Mouse (Mus musculus) liver, adult 2 months (tissue): ENCODE data around the gene Shroom3. TPM values are rescaled to one million over a fixed set of nuclear protein-coding genes. Genes with fewer than 3 reads are reported as not detected.

Source experiments
- DNase-seq: peaks from one replicate; pipeline ENCODE4 v3.0.0-alpha.2; 2011; ENCODE audit warnings: low read depth, low spot score; ENCODE audit errors: extremely low read depth
- H3K27ac ChIP-seq: fragments of 200-500 bp; replicated peaks from 2 replicates; pipeline ENCODE4 v1.5.1; 2012; ENCODE audit warnings: low read depth, mild to moderate bottlenecking, control low read depth, inconsistent platforms, low read length; ENCODE audit not compliant: insufficient read depth
- H3K27me3 ChIP-seq: fragments of 200-500 bp; 2 replicates; pipeline ENCODE4 v1.6.1; 2012; ENCODE audit warnings: mild to moderate bottlenecking, moderate library complexity, low read length, inconsistent platforms; ENCODE audit not compliant: control insufficient read depth, insufficient read depth
- H3K36me3 ChIP-seq: fragments of 200-500 bp; 2 replicates; pipeline ENCODE4 v1.6.1; 2012; ENCODE audit warnings: low read length, inconsistent platforms; ENCODE audit not compliant: control insufficient read depth, insufficient read depth
- H3K4me1 ChIP-seq: fragments of 200-500 bp; 2 replicates; pipeline ENCODE4 v1.6.1; 2011; ENCODE audit warnings: low read length; ENCODE audit not compliant: control insufficient read depth, insufficient read depth
- H3K4me3 ChIP-seq: fragments of 200-500 bp; 2 replicates; pipeline ENCODE4 v1.5.1; 2011; ENCODE audit warnings: low read depth, mild to moderate bottlenecking, control low read depth, low read length, moderate library complexity; ENCODE audit not compliant: insufficient read depth
- H3K79me2 ChIP-seq: fragments of 200-500 bp; 2 replicates; pipeline ENCODE4 v1.6.1; 2012; ENCODE audit warnings: inconsistent platforms, mild to moderate bottlenecking, low read length, moderate library complexity; ENCODE audit not compliant: control insufficient read depth, insufficient read depth
- H3K9ac ChIP-seq: fragments of 200-500 bp; 2 replicates; pipeline ENCODE4 v1.6.1; 2012; ENCODE audit warnings: low read depth, mild to moderate bottlenecking, control low read depth, inconsistent platforms, low read length
- CTCF ChIP-seq: fragments of 200-500 bp; IDR thresholded peaks from 2 replicates; pipeline ENCODE4 v1.5.1; 2011; ENCODE audit warnings: low read depth, low read length, control low read depth
- POLR2A ChIP-seq: fragments of 200-500 bp; IDR thresholded peaks from 2 replicates; pipeline ENCODE4 v1.6.1; 2011; ENCODE audit warnings: low read length, control low read depth; ENCODE audit not compliant: insufficient read depth; ENCODE audit errors: extremely low read depth
- WGBS: fragments of 180-500 bp; shearing (Covaris S2); methylation state at CpG from one replicate; pipeline ENCODE4 v1.1.7; 2018; 5-methylcytosine and 5-hydroxymethylcytosine counted together
- polyA plus RNA-seq: library from polyadenylated mRNA; depleted of rRNA; stranded (reverse); fragments of >200 nt; gene quantifications from 2 replicates; pipeline ENCODE4 v1.2.3, GENCODE M21; 2012
- total RNA-seq: library from RNA; depleted of rRNA; stranded (reverse); fragments of >200 nt; gene quantifications from 2 replicates; pipeline ENCODE4 v1.2.3, GENCODE M21; 2014

The Shroom3 gene
- total and polyA plus RNA-seq, 2 experiments = 4.0 to 4.1 TPM

- Histone ChIP-seq H3K27ac (no peak overlapping the region), H3K27me3 (no peaks in the 10 kb centered on the region), H3K4me3 (no peak overlapping the region), H3K79me2 (peaks cover 10% of the 10 kb centered on the region; the same call in 1 of the 2 replicates), H3K4me1 (peaks cover 8% of the 10 kb centered on the region), H3K36me3 (no peaks in the 10 kb centered on the region), H3K9ac (no peak overlapping the region)
- no peak for TF ChIP-seq POLR2A
- no peak for TF ChIP-seq CTCF
- DNase-seq = no peak
- WGBS = 87% methylated on average over 5 of the region's 5 CpGs
Observed at GRCm38 (mm10) chr5:92742701-92743100, 59.5 kb downstream of the Shroom3 start.

DNA sequence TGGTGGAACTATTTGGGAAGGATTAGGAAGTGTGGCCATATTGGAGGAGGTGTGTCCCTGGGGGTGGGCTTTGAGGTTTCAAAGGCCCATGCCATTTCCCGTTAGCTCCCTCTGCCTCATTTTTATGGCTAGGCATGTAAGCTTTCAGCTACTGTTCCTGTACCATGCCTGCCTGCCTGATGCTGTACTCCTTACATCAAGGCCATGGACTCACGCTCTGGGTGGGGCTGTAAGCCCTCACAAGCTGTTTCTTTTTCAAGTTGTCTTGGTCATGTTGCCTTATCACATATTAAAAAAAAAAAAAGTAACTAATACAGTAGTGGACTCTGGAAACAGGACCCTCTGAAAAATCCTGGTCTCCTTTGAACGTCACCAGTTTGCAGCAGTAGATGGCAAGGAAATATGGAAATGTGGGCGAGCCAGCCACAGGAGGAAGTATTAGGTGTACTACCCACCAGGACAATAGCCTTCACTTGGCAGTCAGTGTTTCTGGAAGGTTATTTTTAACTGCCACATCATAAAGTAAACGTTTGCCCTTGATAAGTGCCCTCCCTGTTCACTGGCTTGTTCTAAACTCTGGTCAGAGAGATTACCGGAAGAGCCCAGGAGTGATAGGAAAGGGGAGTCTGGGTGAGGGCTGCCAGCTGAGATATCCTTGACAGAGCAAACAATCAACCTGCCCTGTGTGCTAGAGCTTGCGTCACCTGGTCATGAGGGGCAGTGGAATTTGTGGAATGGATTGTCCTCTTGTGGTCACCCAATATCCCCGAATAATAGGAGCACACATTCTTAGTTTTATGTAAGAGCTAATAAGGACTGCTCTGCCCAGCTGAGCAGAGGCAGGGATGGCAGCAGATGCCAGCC is 62.4 kb downstream of the Shroom3 start:
- 32% methylated on average over 8 of the region's 8 CpGs for WGBS
- Histone ChIP-seq H3K27ac (peak overlapping the region; percentile 58), H3K4me1 (peaks cover 8% of the 10 kb centered on the region), H3K9ac (no peak overlapping the region), H3K4me3 (no peak overlapping the region), H3K79me2 (peaks cover 3% of the 10 kb centered on the region; the same call in 1 of the 2 replicates), H3K36me3 (no peaks in the 10 kb centered on the region), H3K27me3 (no peaks in the 10 kb centered on the region)
- peak; percentile 97 for DNase-seq
- TF ChIP-seq POLR2A (no peak), CTCF (0 out of 2 replicates have a peak, but pooled peaks have one; percentile 6)

DNA sequence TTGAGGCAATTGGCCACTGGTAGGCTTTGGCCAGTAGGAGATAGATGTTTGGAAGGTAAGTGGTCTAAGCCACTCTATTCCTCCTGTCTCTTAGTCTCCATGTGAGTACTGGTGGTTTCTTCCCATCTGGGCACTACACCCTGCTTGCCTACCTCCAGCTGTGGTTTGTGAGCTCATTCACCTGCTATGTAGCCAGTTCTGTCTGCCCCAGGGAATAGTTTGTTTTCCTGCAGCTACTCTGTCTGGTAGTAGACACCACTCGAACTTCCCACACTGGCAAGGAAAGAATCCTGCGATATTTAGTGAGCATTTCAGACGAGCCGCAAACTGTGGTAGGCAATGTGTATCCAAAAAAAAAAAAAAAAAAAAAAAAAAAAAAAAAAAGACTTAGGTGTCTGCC is 68.3 kb downstream of the Shroom3 start:
- no peak overlapping the region for H3K4me3 ChIP-seq
- H3K4me1 ChIP-seq = peaks cover 6% of the 10 kb centered on the region
- H3K79me2 ChIP-seq = peaks cover 4% of the 10 kb centered on the region; the same call in 1 of the 2 replicates
- no peak overlapping the region for H3K27ac ChIP-seq
- no peak for TF ChIP-seq CTCF
- no peak for TF ChIP-seq POLR2A
- WGBS = 86% methylated on average over 4 of the region's 4 CpGs
- H3K9ac ChIP-seq = no peak overlapping the region
- no peaks in the 10 kb centered on the region for H3K36me3 ChIP-seq
- no peaks in the 10 kb centered on the region for H3K27me3 ChIP-seq
- no peak for DNase-seq

DNA sequence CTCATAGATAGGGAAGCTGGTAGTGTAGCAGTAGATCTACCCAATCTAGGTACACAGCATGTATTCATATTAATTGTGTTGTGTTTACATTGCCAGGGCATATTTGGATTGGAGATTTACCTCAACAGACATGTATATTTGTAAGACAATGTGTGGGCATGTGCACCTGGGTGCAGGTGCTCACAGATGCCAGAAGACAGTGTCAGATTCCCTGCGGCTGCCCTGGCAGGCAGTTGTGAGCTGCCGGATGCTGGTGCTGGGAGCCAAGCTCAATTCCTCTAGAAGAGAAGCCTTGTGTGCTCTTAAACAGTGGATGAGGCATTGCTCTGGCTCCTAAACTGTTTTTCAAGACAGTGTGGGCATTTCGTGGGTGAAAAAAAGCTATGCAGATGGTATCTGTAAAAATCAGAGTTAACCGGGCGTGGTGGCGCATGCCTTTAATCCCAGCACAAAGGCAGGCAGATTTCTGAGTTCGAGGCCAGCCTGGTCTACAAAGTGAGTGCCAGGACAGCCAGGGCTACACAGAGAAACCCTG is 72.1 kb downstream of the Shroom3 start:
- Histone ChIP-seq H3K4me1 (peaks cover 9% of the 10 kb centered on the region), H3K27ac (no peak overlapping the region), H3K79me2 (peaks cover 4% of the 10 kb centered on the region; the same call in 1 of the 2 replicates), H3K36me3 (no peaks in the 10 kb centered on the region), H3K4me3 (no peak overlapping the region), H3K9ac (no peak overlapping the region), H3K27me3 (no peaks in the 10 kb centered on the region)
- WGBS = 94% methylated on average over 7 of the region's 7 CpGs
- TF ChIP-seq POLR2A (no peak), CTCF (no peak)
- no peak for DNase-seq

- Histone ChIP-seq H3K27me3 (no peaks in the 10 kb centered on the region), H3K79me2 (no peaks in the 10 kb centered on the region), H3K27ac (no peak overlapping the region), H3K4me3 (no peak overlapping the region), H3K36me3 (no peaks in the 10 kb centered on the region), H3K9ac (no peak overlapping the region), H3K4me1 (peaks cover 21% of the 10 kb centered on the region)
- WGBS = 85% methylated on average over 6 of the region's 6 CpGs
- no peak for DNase-seq
- TF ChIP-seq CTCF (no peak), POLR2A (no peak)
Observed at GRCm38 (mm10) chr5:92759156-92759745, 76.0 kb downstream of the Shroom3 start.
